Mouse (Mus musculus) layer of hippocampus, adult 11-12 months (tissue): ENCODE measurements at regions not wholly inside any gene's neighbourhood (a gene's known extent, or its start where the extent isn't known, plus 50 kb on each side); places are given as distances from the start of the nearest gene placed in this dataset.
"Not testable (repeated sequence)": the region's sequence is repeated elsewhere in the genome, so short reads cannot be mapped to it uniquely, and the experiment has no call there.

Source experiments
- DNase-seq: peaks from one replicate; pipeline ENCODE4 v3.0.0; 2022; ENCODE audit warnings: low spot score

DNA sequence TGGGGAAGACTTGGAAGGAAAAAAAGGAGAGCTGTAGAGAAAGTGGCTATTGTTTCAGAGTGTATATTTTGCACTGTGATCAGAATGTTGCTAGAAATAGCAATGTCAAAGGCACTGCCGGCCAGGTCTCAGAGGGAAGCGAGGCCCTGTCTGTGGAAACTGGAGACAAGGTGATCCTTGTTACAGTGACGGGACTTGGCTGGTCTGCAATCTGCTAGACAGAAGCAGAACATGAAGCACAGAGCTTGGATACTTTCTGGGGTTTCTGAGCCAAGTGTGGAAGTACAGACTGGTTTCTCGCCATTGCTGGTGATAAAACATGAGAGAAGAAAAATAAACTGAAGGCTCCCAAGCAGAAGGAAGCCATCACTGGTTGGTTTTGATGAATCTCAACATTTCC is 198.3 kb upstream of the Slc7a14 start:
- DNase-seq, result no peak

DNA sequence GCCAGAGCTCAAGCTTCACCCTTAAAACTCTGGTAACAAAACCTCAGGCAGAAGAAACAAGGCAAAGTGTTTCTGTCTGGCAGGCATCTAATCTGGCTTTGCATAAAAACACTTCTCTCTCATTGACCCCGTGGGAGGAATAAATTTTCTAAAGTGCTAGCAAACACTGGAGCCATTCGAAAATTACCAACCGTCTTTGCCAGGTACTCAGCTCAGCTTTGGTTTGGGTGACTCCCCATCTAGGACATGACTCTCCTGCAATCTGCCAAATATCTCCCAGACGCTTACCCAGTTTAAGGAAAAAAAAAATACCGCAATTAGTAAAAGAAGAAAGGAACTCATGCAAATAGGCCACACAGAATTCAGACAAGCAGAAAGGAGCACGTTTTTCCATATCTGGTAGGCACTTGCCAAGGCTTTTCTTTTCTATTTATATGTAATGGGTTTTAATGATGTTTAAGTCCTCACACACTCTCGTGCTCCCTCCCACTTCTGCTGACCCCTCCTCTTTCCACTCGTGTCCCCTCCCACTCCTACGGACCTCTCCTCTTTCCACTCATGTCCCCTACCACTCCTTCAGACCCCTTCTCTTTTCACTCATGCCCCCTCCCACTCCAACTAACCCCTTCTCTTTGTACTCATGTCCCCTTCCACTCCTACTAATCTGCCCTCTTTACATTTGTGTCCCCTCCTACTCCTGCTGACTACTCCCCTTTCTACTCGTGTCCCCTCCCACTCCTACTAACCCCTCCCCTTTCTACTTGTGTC is 189.2 kb upstream of the Slc7a14 start:
- DNase-seq, result no peak

DNA sequence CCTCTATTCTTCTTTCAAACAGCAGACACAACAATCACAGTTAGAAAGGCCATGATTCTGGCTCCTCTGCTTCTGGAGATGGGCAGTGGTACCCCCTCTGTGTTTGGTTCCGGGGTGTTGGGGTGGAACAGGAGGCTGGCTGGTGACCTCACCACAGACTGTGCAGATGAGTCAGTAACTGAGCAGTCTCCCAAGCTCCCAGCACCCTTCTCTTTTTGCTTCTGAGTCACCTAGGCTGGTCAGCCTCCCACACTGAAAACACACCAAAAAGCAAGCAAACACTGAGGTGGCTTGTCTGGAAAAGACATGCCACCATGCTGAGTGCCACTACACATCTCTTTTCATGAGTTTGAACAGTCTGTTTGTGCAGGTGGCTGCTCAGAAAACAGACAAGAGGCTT is 185.1 kb upstream of the Slc7a14 start:
- no peak for DNase-seq

DNA sequence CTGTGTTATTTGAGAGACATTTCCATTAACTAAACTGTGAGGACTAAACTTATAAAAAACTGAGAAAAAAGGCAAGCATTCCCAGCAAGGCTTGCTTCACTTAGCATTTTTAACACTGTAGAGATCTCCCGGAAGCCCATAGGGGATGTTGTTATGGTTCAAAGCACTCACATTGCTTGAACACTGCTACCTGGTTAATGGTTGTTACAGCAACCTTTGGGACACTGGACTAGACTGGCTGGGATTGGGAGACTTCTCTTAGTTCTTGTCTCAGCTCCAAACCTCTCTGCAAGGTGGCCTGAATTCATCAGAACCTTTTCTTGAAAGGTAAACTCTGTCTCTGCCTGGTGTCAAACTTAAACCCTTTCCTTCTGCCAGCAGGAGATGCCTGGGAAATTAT is 184.5 kb upstream of the Slc7a14 start:
- DNase-seq, result no peak

DNA sequence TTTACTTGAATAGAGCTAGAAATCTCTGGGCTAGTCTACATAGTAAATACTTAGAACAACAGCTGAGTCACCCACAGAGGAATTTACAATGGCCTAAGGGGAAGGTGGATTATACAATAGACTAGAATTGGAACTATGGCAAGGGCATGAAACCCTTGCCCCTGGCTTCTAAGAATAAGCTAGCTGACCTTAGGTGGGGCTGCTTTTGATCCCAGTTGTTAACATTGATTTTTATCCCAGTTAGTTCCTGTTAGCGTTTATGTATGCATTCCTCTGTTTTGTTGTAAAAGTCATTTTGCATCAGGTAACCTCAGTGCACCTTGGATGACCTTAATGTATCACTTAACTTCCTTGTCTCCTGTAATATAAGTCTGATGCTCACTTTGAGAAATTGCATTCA is 181.6 kb upstream of the Slc7a14 start:
- not testable (repeated sequence) for DNase-seq

DNA sequence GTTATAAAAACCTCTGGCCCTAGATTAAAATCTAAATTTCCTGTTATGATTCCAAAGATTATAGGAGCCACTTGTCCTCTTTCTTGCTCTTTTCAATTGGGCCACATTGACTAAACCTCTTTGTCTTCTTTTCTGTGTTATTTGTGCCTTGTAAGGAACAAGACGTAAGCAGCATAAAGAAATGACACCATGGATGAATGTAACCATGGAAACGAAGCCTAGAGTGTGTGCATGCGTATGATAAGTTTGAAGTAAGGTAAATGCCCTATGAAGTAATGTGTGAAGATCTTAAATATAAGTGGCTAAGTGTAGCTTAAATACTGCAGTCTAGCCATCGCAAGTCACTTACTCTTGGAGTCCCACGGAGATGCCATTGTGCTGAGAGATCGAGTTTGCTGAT is 177.4 kb upstream of the Slc7a14 start:
- no peak for DNase-seq

DNA sequence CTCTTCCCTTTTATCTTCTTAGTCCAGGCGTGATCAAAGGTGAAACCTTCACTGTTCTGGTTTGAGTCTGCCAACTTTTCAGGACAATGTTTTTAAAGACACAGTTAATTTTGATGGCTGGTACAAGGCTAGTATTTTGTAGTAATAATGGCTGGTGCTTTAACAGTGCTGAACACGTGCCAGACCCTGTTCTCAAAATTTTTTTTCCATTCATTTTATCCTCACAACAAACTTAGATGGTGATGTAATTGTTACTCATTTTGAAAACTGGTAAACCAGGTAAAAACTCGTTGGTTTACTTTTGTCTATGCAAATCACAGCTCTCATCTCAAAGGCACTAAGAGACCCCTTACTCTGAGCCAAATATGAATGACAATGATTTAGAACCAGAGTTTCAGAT is 171.8 kb upstream of the Slc7a14 start:
- no peak for DNase-seq

DNA sequence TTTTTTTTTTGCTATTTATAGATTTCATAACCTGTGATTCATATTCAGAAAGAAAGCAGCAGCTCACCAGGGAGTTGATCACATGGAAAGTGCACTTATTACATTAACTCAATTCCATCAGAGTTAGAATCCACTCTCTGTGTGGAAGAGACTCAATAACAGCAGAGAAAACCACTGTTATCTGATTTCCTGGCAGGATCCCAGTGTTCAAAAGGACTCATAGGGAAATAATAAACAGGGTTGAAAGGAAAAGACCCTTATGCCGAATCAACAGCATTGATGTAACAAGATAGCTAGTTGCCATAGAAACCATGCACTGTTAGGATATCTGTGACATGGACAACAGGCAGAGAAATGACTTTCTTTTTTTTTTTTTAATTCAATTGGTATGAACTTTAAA is 157.7 kb upstream of the Slc7a14 start:
- DNase-seq, result no peak

DNA sequence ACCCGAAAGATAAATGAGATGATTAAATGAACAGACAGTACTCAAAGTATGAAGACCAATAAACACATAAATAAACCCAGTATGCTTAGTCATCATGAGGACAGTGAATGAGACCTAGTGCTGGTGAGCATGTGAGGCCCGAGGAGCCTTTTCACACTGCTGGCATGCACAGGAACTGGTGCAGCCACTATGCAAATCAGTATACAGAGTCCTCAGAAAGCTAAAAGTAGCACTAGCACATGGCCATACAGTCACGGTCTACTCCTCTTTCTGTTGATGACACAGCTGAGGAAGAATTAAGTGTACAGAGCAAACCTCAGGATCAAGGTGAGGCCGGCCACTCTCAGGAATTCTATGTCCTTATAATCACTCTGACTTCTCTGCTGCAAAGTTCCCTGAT is 154.1 kb upstream of the Slc7a14 start:
- DNase-seq, result no peak

DNA sequence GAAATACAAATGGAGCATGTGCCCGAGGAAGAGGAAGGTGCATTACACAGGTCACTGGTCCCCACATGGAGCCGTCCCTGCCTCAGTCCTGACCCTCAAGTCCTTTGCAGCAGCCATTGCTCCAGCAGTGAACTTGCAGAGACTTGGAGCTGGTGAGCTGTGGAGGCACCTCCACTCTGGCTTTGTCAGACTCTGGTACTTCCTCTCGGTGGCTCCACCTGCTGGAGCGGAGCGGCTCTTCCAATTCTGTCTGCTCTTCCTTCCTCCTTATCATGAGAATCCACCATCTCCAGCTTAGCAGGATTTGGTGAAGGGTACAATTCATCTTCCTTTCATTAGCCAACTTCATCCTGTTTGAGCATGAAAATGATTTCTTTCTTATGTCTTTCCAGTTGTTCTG is 149.3 kb upstream of the Slc7a14 start:
- peak; percentile 50 for DNase-seq

DNA sequence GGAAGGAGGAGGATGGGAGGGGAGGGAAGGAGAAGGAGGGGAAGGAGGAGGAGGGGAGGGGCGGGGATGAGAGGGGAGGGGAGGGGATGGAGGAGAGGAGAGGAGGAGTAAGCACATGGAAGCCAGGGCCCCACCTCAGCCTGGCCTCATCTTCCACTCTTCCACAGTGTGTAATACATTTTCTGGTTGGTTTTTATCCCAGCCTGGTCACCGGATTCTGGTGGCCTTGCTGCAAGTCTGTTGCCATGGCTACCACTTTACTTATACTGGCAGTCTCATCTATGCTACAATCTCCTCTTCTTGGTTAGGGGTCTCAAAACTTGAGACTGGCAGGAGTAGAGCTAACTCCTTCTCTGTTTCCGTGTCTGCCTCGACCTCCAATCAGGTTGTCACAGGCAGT is 147.8 kb upstream of the Slc7a14 start:
- DNase-seq, result no peak

DNA sequence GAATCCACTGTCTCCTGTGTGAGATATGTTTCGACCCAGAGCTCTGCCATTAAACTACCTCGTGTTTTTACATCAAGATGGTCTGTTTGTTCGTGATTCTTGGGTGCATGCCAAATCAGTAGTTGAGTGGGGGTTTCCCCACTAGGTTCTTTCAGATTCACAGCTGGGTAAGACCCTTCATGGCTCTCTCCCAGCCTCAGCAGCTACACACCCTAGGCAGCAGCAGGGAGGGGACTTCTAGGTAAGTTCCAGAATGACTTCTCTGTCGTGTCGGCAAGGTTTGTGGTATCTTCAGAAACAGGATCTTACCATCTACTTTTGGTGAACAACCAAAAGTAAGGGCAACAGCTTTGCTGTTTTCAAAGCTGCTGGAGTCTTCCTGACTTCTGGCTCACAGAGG is 144.9 kb upstream of the Slc7a14 start:
- no peak for DNase-seq

DNA sequence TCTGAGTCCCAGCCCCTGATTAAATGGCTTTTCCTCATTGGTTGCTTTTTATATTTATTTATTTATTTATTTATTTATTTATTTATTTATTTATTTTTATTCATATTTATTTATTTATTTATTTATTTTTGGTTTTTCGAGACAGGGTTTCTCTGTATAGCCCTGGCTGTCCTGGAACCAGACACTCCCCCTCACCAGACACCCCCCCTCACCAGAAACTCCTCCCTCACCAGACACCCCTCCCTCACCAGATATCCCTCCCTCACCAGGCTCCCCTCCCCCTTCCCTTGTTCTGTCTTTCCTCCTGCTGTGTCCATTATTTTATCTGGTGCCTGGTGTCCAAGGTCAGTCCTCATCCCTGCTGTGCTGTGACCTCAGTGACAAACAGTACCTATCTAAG is 134.7 kb upstream of the Slc7a14 start:
- DNase-seq, result no peak

DNA sequence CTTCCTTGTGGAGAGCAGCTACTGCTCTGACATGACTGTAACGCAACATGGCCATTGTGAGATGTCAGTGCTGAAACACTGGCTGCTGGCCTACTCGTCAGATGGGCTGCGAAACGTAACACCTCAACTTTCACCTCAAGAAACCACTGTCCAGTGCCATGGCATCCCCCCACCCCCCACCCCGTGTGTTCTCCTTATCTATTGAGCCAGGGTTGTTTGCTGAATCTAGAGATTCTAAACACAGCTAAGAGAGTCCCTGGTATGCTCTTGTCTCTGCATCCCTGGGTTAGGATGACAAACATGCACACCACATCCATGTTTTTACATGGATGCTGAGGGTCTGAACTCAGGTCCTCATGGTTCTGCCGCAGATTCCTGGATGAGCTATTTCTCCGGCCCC is 134.1 kb upstream of the Slc7a14 start:
- no peak for DNase-seq

DNA sequence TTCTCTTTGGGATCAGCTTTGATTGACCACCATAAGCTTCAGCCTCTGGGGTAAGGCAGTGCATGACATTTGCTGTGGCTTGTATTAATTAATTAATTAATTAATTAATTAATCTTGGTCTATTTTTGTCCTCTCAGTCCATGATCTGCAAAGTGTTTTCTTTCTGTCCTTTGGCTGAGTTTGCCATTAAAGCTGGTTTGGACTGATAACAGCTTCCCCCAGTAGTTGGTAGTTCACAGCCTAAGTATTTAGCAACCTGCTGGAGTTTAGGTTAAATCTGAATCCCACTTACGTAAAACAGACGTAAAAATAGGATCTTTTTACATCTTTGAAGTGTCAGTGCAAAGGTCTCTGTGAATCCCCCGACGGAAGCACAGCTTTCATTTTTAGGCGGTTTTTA is 133.7 kb upstream of the Slc7a14 start:
- no peak for DNase-seq

DNA sequence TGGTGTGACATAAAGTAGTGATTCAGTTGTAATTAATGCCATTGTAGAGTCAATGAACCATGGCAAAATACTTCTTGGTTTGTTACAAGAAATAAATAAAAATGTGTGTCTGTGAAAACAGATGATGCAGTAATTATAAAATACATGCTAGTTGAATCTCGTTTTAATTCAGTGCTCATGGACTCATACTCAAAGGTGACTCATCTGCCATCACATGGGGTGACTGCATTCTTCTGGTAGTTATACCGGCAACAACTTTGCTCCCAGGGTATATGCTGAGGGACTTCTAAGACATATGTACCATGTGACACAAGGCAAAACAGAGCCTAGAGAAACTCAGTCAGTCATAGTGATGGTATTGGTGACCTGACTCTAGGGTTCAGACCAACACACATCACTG is 130.1 kb upstream of the Slc7a14 start:
- DNase-seq, result no peak

DNA sequence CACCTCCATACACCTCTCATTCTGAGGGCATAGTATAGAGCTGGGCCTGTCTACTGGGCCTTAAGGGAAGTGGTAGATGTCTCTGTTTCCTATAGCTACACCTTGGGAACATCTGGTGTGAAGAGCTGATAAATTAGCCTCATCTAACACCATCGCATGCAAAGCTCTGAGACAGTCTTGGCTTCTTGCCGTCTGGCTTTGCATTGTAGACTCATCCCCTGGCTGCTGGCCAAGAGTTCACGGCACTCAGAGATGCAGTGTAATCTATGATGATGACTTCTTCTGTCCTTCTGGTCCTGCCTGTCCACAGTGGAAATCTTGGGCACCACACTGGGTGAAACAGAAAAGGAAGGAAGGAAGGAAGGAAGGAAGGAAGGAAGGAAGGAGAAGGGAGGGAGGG is 127.8 kb upstream of the Slc7a14 start:
- peak; percentile 8 for DNase-seq

DNA sequence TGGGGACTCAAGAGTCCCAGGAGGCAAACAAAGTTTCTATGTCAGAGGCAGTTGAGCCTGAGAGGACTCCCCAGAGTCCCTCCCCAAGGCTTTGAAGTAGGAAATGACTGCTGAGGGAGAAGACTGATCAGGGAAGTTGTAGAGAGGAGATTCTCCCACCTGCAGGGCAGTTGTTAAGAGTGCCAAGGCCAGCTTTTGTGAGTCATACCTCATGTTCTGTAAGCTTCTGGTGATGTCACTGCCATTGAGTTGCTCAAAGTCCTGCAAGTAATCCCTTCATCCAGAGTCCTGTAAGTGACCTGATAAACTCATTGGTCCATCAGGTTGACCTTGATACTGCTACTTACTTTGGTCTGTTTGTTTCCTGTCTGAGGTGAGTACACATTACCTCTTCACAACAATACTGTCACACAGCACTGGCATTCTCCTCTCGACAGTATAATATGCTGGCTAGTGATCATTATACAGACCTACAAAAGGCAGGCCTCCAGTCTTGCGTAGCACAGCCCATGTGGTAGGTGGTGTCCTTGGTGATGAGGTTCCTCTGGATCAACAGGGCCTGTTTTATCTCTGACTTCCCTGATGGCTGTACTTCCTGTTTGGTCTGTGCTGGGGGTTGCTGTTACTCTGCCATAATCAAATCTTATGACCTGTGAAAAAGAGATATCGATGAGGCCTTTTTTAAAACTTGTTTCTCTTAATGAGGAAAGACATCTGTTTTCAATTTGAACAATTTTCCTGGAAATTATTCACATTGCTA is 125.2 kb upstream of the Slc7a14 start:
- DNase-seq, result no peak

DNA sequence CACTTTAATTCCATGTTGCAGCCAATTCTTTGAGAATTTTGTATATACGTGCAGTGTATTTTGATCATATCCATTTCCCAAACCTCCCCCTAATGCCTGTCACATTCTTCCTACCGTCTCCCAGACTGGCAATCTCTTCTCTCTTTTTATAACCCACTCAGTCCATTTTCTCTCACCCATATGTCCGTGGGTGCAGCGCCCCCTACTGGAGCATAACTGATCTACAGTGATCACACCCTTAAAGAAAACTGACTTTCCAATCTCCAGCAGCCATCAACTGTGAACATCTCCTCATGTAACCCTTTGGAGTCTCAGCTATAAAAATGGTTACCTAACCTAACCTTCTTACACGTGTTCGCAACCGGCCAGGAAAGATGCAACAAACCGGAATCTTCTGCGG is 123.0 kb upstream of the Slc7a14 start:
- peak; percentile 17 for DNase-seq

DNA sequence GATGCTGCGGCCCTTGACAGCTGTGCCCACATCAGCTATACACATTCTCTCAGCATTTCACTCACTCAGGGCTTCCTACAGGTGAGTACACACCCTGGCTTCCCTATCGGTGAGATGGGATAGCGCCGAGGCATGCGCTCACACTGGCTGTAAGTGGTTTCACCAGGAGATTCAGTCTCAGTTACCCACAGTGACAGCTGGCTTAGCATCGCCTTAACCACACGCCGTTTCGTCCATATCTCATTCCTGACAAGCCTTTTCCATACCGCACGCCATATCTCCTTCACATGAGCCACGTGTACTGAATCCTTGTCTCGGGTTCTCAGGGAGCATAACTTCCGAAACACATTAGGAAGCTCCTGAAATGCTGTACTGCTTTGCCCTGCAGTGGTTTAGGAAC is 113.3 kb upstream of the Slc7a14 start:
- DNase-seq, result no peak

DNA sequence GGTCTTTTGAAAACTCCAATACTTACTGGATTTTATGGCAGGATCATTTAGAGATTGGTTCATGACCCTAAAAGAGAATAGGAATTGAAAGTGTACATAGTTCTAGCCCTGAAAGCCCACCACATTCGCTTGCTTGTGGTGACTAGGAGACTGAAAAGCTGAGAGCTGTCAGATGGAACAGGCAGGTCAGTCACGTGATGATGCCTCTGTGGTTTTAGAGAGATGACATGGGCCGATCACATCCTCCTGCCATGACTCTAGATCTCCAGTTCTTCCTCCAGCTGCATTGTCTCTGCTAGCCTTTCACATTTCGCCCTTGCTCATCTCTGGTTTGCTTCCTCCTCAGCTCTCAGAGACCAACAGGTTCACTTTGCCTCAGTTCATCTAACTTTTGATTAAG is 98.6 kb upstream of the Slc7a14 start:
- DNase-seq, result no peak

DNA sequence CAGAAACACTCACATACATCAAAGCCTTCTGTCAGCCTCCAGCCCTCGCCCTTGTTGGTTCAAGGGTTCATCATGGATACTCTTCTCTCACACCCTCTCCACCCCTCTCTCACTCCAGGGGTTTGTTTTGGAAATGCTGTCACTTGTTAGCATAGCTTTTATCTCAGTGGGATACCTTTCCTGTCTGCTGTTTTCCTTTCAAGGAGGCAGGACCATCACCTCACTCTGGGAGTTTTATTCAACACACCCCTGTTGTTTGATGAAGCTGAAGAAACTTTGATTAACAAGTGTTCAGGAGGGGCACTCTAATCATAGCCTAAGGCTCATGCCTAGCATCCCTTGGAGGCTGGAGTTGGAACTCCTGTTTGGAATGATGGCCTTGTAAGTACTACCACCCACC is 95.7 kb upstream of the Slc7a14 start:
- DNase-seq, result no peak

DNA sequence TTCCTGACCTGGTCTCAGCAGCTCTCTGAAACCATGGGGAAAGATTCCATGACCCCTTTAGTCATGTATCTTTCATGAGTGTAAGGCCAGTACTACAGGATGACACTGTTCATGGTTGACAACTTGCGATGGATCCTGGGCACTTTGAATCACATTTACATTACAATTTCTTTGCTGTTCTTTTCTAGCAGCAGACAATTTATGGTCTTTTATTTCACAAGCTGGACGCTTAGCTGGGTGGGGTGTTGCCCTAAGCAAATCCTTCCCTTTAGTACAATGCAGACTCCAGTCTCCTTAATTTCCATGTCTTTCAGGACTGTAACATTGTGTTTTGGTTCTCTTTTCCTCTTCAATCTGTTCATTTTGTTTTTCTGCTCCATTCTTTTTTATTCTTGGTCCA is 89.0 kb upstream of the Slc7a14 start:
- no peak for DNase-seq

DNA sequence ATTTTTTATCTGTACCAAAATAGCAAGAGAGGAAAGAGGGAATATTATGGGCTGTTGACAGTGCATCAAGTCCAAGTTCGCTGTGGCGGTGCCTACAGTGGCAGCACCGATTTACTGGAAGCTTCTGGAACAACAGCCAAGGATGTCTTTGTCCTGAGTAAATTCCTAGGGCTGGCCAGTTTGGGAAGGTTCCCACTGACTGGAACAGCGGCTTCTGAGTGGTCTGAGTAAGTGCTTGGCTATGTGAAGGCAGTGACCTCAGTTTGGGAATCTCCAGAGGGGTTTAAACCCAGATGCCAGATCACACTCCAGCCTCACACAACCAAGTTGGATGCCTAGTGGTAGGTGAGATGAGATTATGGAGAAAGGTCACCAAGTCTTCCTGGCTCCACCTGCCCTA is 84.4 kb upstream of the Slc7a14 start:
- DNase-seq, result no peak
